Mouse (Mus musculus) liver, embryonic 11.5 days (tissue): ENCODE data around the gene Olfr153. TPM values are rescaled to one million over a fixed set of nuclear protein-coding genes. Genes with fewer than 3 reads are reported as not detected.
A peak's percentile ranks its signal among the peaks of the same experiment; 100 is the strongest.
"Not testable (repeated sequence)": the region's sequence is repeated elsewhere in the genome, so short reads cannot be mapped to it uniquely, and the experiment has no call there.

Experiments
- ATAC-seq: fragments of 200-750 bp; cut with Nextera tagmentation; replicated peaks from 2 replicates; pipeline ENCODE4 v1.8.0; 2017; ENCODE audit warnings: moderate number of reproducible peaks, mild to moderate bottlenecking, moderate TSS enrichment, moderate library complexity; ENCODE audit not compliant: low FRiP score
- DNase-seq: peaks from one replicate; pipeline ENCODE4 v3.0.0-alpha.2; 2017; ENCODE audit warnings: low spot score
- H3K27ac ChIP-seq: fragments of 300-500 bp; sonication (generic); 2 replicates; pipeline ENCODE4 v1.5.1; 2014; ENCODE audit warnings: mild to moderate bottlenecking, low read depth, low read length, control low read depth
- H3K27me3 ChIP-seq: fragments of 300-500 bp; sonication (generic); replicated peaks from 2 replicates; pipeline ENCODE4 v1.6.1; 2014; ENCODE audit warnings: low read length, mixed read lengths; ENCODE audit not compliant: control insufficient read depth, insufficient read depth
- H3K36me3 ChIP-seq: fragments of 300-500 bp; sonication (generic); 2 replicates; pipeline ENCODE4 v1.6.1; 2014; ENCODE audit warnings: mild to moderate bottlenecking, low read length, moderate library complexity, mixed read lengths; ENCODE audit not compliant: control insufficient read depth, insufficient read depth
- H3K4me1 ChIP-seq: fragments of 300-500 bp; sonication (generic); replicated peaks from 2 replicates; pipeline ENCODE4 v1.6.1; 2014; ENCODE audit warnings: low read length, mixed read lengths; ENCODE audit not compliant: control insufficient read depth, insufficient read depth
- H3K4me2 ChIP-seq: fragments of 300-500 bp; sonication (generic); 2 replicates; pipeline ENCODE4 v1.6.1; 2014; ENCODE audit warnings: mild to moderate bottlenecking, control low read depth, moderate library complexity
- H3K4me3 ChIP-seq: fragments of 300-500 bp; sonication (generic); 2 replicates; pipeline ENCODE4 v1.5.1; 2014; ENCODE audit warnings: low read depth, low read length, control low read depth
- H3K9ac ChIP-seq: fragments of 300-500 bp; sonication (generic); 2 replicates; pipeline ENCODE4 v1.6.1; 2014; ENCODE audit warnings: low read depth, low read length, control low read depth
- H3K9me3 ChIP-seq: fragments of 300-500 bp; sonication (generic); 2 replicates; pipeline ENCODE4 v1.6.1; 2016; ENCODE audit warnings: low read length, inconsistent platforms, mixed read lengths; ENCODE audit not compliant: control insufficient read depth
- WGBS: fragments of 180-500 bp; shearing (Covaris S2); extraction: QIAGEN DNeasy Blood & Tissue Kit; methylation state at CpG from one replicate; pipeline ENCODE4 v1.1.7; 2014; 5-methylcytosine and 5-hydroxymethylcytosine counted together
- polyA plus RNA-seq: library from polyadenylated mRNA; unstranded; fragments of >200 nt; fragmentation: Nextera tagmentation; extraction: Ambion mirVana; gene quantifications from 2 replicates; pipeline ENCODE4 v1.2.1, GENCODE M21; 2014

Gene Olfr153
- not detected in 2 replicates for polyA plus RNA-seq

- Histone ChIP-seq H3K4me3 (no peak within 1 kb of the TSS), H3K4me1 (no peaks in the 10 kb centered on the region), H3K36me3 (no peaks in the 10 kb centered on the region), H3K27ac (no peak within 1 kb of the TSS), H3K27me3 (no peaks in the 10 kb centered on the region), H3K9ac (no peak within 1 kb of the TSS), H3K4me2 (no peak within 1 kb of the TSS), H3K9me3 (no peaks in the 10 kb centered on the region)
- DNase-seq (no peak), ATAC-seq (no peak)
Observed at GRCm38 (mm10) chr2:87531496-87531895, at the start of gene Olfr153. Gene Olfr153, plus strand, starts transcription at chr2:87531796.

GRCm38 (mm10) chr2:87482276-87482675 lies 49.3 kb upstream of the Olfr153 start:
- H3K4me1 ChIP-seq: no peaks in the 10 kb centered on the region
- H3K4me2 ChIP-seq: no peak overlapping the region
- ATAC-seq: no peak
- H3K36me3 ChIP-seq: no peaks in the 10 kb centered on the region
- WGBS: 74% methylated on average over 2 of the region's 2 CpGs
- no peaks in the 10 kb centered on the region for H3K27me3 ChIP-seq
- H3K9me3 ChIP-seq: no peaks in the 10 kb centered on the region
- DNase-seq: no peak
- H3K4me3 ChIP-seq: no peak overlapping the region
- H3K9ac ChIP-seq: no peak overlapping the region
- no peak overlapping the region for H3K27ac ChIP-seq

- H3K27ac ChIP-seq, ATAC-seq, H3K36me3 ChIP-seq, H3K4me2 ChIP-seq, H3K9ac ChIP-seq, H3K4me3 ChIP-seq, DNase-seq, H3K27me3 ChIP-seq, H3K9me3 ChIP-seq, H3K4me1 ChIP-seq: not testable (repeated sequence)
- WGBS: 91% methylated on average over 3 of the region's 5 CpGs
Observed at GRCm38 (mm10) chr2:87496993-87497392, 34.6 kb upstream of the Olfr153 start, which contains the start of gene Pramel7. Gene Pramel7, minus strand, starts transcription at chr2:87497093.

GRCm38 (mm10) chr2:87506265-87506664 lies 25.3 kb upstream of the Olfr153 start, which contains the start of gene Pramel6:
Gene Pramel6, plus strand, starts transcription at chr2:87506565.
- 82% methylated on average over 6 of the region's 6 CpGs for WGBS
- no peak within 1 kb of the TSS for H3K4me2 ChIP-seq
- no peak within 1 kb of the TSS for H3K9ac ChIP-seq
- H3K27ac ChIP-seq: no peak within 1 kb of the TSS
- ATAC-seq (no peak), DNase-seq (no peak)
- H3K9me3 ChIP-seq: no peaks in the 10 kb centered on the region
- no peaks in the 10 kb centered on the region for H3K36me3 ChIP-seq
- H3K27me3 ChIP-seq: no peaks in the 10 kb centered on the region
- H3K4me3 ChIP-seq: no peak within 1 kb of the TSS
- H3K4me1 ChIP-seq: no peaks in the 10 kb centered on the region

- no peaks in the 10 kb centered on the region; the same call in 1 of the 2 replicates for H3K9me3 ChIP-seq
- WGBS: 91% methylated on average over 2 of the region's 2 CpGs
- H3K36me3 ChIP-seq: no peaks in the 10 kb centered on the region
- no peaks in the 10 kb centered on the region for H3K27me3 ChIP-seq
- DNase-seq: no peak
- no peak overlapping the region for H3K9ac ChIP-seq
- H3K4me3 ChIP-seq: no peak overlapping the region
- no peaks in the 10 kb centered on the region for H3K4me1 ChIP-seq
- ATAC-seq: no peak
- no peak overlapping the region for H3K4me2 ChIP-seq
- H3K27ac ChIP-seq: no peak overlapping the region
Observed at GRCm38 (mm10) chr2:87515046-87515445, 16.6 kb upstream of the Olfr153 start.

- DNase-seq (no peak), ATAC-seq (no peak)
- H3K27me3 ChIP-seq: no peaks in the 10 kb centered on the region
- no peak overlapping the region for H3K4me2 ChIP-seq
- no peaks in the 10 kb centered on the region for H3K36me3 ChIP-seq
- H3K9ac ChIP-seq: no peak overlapping the region
- no peaks in the 10 kb centered on the region for H3K4me1 ChIP-seq
- H3K9me3 ChIP-seq: no peaks in the 10 kb centered on the region; the same call in 1 of the 2 replicates
- H3K4me3 ChIP-seq: no peak overlapping the region
- WGBS: 73% methylated on average over 7 of the region's 8 CpGs
- H3K27ac ChIP-seq: no peak overlapping the region
Observed at GRCm38 (mm10) chr2:87515457-87516060, 16.0 kb upstream of the Olfr153 start.

GRCm38 (mm10) chr2:87516581-87516980 lies 15.0 kb upstream of the Olfr153 start:
- no peak overlapping the region for H3K4me3 ChIP-seq
- no peaks in the 10 kb centered on the region for H3K36me3 ChIP-seq
- H3K27me3 ChIP-seq: no peaks in the 10 kb centered on the region
- no peak for DNase-seq
- no peak for ATAC-seq
- H3K9ac ChIP-seq: no peak overlapping the region
- 81% methylated on average over 3 of the region's 3 CpGs for WGBS
- no peaks in the 10 kb centered on the region for H3K4me1 ChIP-seq
- no peaks in the 10 kb centered on the region; the same call in 1 of the 2 replicates for H3K9me3 ChIP-seq
- no peak overlapping the region for H3K4me2 ChIP-seq
- H3K27ac ChIP-seq: no peak overlapping the region

GRCm38 (mm10) chr2:87520651-87521050 lies 10.9 kb upstream of the Olfr153 start:
- Histone ChIP-seq H3K9ac (no peak overlapping the region), H3K9me3 (no peaks in the 10 kb centered on the region; the same call in 1 of the 2 replicates), H3K27ac (no peak overlapping the region), H3K4me3 (no peak overlapping the region), H3K27me3 (no peaks in the 10 kb centered on the region), H3K4me2 (no peak overlapping the region), H3K4me1 (no peaks in the 10 kb centered on the region), H3K36me3 (no peaks in the 10 kb centered on the region)
- DNase-seq (no peak), ATAC-seq (no peak)
- WGBS: 77% methylated on average over 4 of the region's 4 CpGs

GRCm38 (mm10) chr2:87525899-87526616 lies 5.5 kb upstream of the Olfr153 start:
- not testable (repeated sequence) for DNase-seq, H3K9ac ChIP-seq, H3K36me3 ChIP-seq, H3K27ac ChIP-seq, H3K27me3 ChIP-seq, H3K4me3 ChIP-seq, H3K4me1 ChIP-seq, H3K9me3 ChIP-seq, ATAC-seq
- 29% methylated on average over 38 of the region's 39 CpGs for WGBS
- 0 out of 2 replicates have a peak overlapping the region, but pooled peaks have one; percentile 31 for H3K4me2 ChIP-seq
